In genomic region chr13:96175591-96176212, GRCm38 (mm10) we compare ENCODE assay signal across 9 mouse cellular contexts. TPM values are rescaled to one million over a fixed set of nuclear protein-coding genes. Genes with fewer than 3 reads are reported as not detected.
DNase-seq lines count a peak whose midpoint lies in the region; ATAC-seq lines count a peak whose summit lies in the region.
"Had no signal": no experiment of that assay in that cellular context is flagged by ENCODE, and none has a peak within 500 bp of the region (broad histone marks: within the 10 kb centered on the region; RNA-seq: fewer than 3 reads in every experiment).

No protein-coding gene starts in this region.

- DNase-seq in kidney, postnatal 4 days: peak; percentile 1 to 3
- DNase-seq in kidney, adult 18-20 months: no peak
- DNase-seq in cerebellum, postnatal 36 days: peak; percentile 93 to 97
- peak; percentile 47 to 58 for DNase-seq in left cerebral cortex, postnatal 10 days (ENCODE audit: extremely low spot score in 1 of 2, low spot score in 2 of 2)
- DNase-seq in natural killer cell, adult 2 months (ENCODE audit: low spot score in 2 of 2): no peak
- no peak for DNase-seq in urinary bladder, postnatal 25 days (ENCODE audit: low spot score)

- no peaks in the 10 kb centered on the region for H3K36me3 ChIP-seq in heart, embryonic 16.5 days (ENCODE audit: control insufficient read depth, insufficient read depth)
- H3K36me3 ChIP-seq in stomach, embryonic 15.5 days: no peaks in the 10 kb centered on the region

- peak; percentile 96 for ATAC-seq in heart, embryonic 16.5 days (replicated peaks; ENCODE audit: extremely low read depth, insufficient read depth, low FRiP score)
- peak; percentile 56; the same call in 1 of the 2 replicates for ATAC-seq in stomach, embryonic 15.5 days (ENCODE audit: insufficient read depth, low FRiP score, low read depth)

- peak overlapping the region; percentile 57 for H3K4me2 ChIP-seq in heart, embryonic 16.5 days (ENCODE audit: low read depth, low read length)
- no peak overlapping the region for H3K4me2 ChIP-seq in stomach, embryonic 15.5 days

- no peaks in the 10 kb centered on the region for H3K9me3 ChIP-seq in heart, embryonic 16.5 days (replicated peaks; ENCODE audit: control insufficient read depth, low read length)
- H3K9me3 ChIP-seq in stomach, embryonic 15.5 days: no peaks in the 10 kb centered on the region

- 27% methylated on average over 8 of the region's 8 CpGs for WGBS in heart, embryonic 16.5 days
- WGBS in stomach, embryonic 15.5 days: 43% methylated on average over 8 of the region's 8 CpGs

- H3K9ac ChIP-seq in heart, embryonic 16.5 days (ENCODE audit: low read length): no peak overlapping the region
- no peak overlapping the region for H3K9ac ChIP-seq in stomach, embryonic 15.5 days

- peak overlapping the region; percentile 90 for H3K27ac ChIP-seq in heart, embryonic 16.5 days (ENCODE audit: low read length)
- H3K27ac ChIP-seq in stomach, embryonic 15.5 days: peak overlapping the region; percentile 59; the same call in 1 of the 2 replicates

- peaks cover 11% of the 10 kb centered on the region for H3K4me1 ChIP-seq in heart, embryonic 16.5 days (ENCODE audit: control insufficient read depth, insufficient read depth, low read length)
- H3K4me1 ChIP-seq in stomach, embryonic 15.5 days: no peaks in the 10 kb centered on the region

- intact Hi-C loops in left cerebral cortex, postnatal 10 days (cut with DNase I): no loop called here

- H3K4me3 ChIP-seq in heart, embryonic 16.5 days (ENCODE audit: low read length): no peak overlapping the region
- no peak overlapping the region for H3K4me3 ChIP-seq in stomach, embryonic 15.5 days (replicated peaks)
- H3K4me3 ChIP-seq: erythroblast, embryonic 14.5 days had no signal

- H3K27me3 ChIP-seq in heart, embryonic 16.5 days (ENCODE audit: control insufficient read depth, insufficient read depth, low read length): no peaks in the 10 kb centered on the region
- no peaks in the 10 kb centered on the region for H3K27me3 ChIP-seq in stomach, embryonic 15.5 days (replicated peaks)

RNA-seq across cellular contexts. Expression of gene Sv2c, which starts 43.3 kb away (rescaled TPM):
- 1.1 and 1.2 TPM in 2 replicates for polyA plus RNA-seq in heart, embryonic 16.5 days (2015; fragmentation: Nextera tagmentation; extraction: Ambion mirVana)
- total RNA-seq in left cerebral cortex, postnatal 10 days (2021): 10 to 100 TPM; 28.3 to 30.4 TPM
- polyA plus RNA-seq in stomach, embryonic 15.5 days (2015; fragmentation: Nextera tagmentation; extraction: Ambion mirVana): 2.6 TPM in 2 replicates

Comparison
In these comparisons a context has a peak if more than half of its experiments do, and no peak if none do; other contexts are left out.
1. DNase-seq: peak in kidney, postnatal 4 days (2 of 2), cerebellum, postnatal 36 days (2 of 2) and left cerebral cortex, postnatal 10 days (2 of 2); none in kidney, adult 18-20 months (single experiment), natural killer cell, adult 2 months (0 of 2) and urinary bladder, postnatal 25 days (single experiment).